Mouse (Mus musculus): ENCODE data around the gene Agfg2. TPM values are rescaled to one million over a fixed set of nuclear protein-coding genes. Genes with fewer than 3 reads are reported as not detected.
"Not testable (repeated sequence)": the region's sequence is repeated elsewhere in the genome, so short reads cannot be mapped to it uniquely, and the experiment has no call there.

Gene Agfg2
- polyA plus RNA-seq, 1 experiment: not detected

GRCm38 (mm10) chr5:137628498-137629305 is 55.8 kb downstream of the Agfg2 start, which contains the start of the genes Fbxo24, Lrch4 and Gm20605:
TSS of gene Fbxo24 (minus strand) at chr5:137629002.
TSS of gene Lrch4 (plus strand) at chr5:137629121.
TSS of gene Gm20605 (plus strand) at chr5:137629175.
- Histone ChIP-seq H3K27ac (ENCODE audit: insufficient read depth, low read depth, low read length) (peak within 1 kb of the TSS; percentile 69), H3K4me1 (ENCODE audit: control insufficient read depth, insufficient read depth, low read length) (peaks cover 22% of the 10 kb centered on the region), H3K4me3 (ENCODE audit: insufficient read depth, low read depth, low read length) (peak within 1 kb of the TSS; percentile 66)
- under 1% methylated on average over 46 of the region's 46 CpGs for WGBS
- TF ChIP-seq CTCF (IDR thresholded peaks at IDR 0.05; ENCODE audit: insufficient read depth, low read depth, low read length) (no peak), POLR2A (IDR thresholded peaks at IDR 0.05; ENCODE audit: insufficient read depth, low read depth, low read length) (peak; percentile 84)

GRCm38 (mm10) chr5:137627991-137628390 is 56.5 kb downstream of the Agfg2 start:
- peak overlapping the region; percentile 69 for H3K27ac ChIP-seq (ENCODE audit: insufficient read depth, low read depth, low read length)
- WGBS: 2% methylated on average over 9 of the region's 9 CpGs
- H3K4me3 ChIP-seq (ENCODE audit: insufficient read depth, low read depth, low read length): peak overlapping the region; percentile 54
- TF ChIP-seq POLR2A (IDR thresholded peaks at IDR 0.05; ENCODE audit: insufficient read depth, low read depth, low read length) (no peak), CTCF (IDR thresholded peaks at IDR 0.05; ENCODE audit: insufficient read depth, low read depth, low read length) (no peak)
- H3K4me1 ChIP-seq (ENCODE audit: control insufficient read depth, insufficient read depth, low read length): peaks cover 22% of the 10 kb centered on the region

DNA sequence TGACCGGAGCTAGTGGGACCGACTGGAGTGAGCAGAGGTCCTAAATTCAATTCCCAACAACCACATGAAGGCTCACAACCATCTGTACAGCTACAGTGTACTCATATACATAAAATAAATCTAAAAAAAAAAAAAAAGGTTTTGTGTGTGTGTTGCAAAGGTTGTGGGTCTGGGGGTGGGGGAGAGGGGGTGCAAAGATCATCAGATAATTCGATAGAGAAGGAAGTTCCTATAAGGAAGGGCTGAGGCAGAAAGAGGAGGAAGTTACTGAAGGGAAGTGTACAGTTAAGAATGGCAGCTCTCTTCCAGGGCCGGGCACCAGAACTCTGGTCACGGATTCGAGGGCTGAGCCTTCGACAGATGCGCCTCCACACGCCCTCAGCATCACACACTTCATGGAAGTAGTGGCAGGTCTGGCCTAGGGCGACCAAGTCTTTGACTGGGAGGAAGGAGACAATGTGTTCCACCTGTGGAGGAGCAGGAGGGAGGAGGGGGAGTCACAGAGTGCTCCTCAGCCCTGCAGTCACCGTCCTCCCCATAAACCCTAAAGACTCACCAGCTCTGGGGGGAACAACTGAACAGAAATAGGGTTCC is 60.5 kb downstream of the Agfg2 start:
- H3K4me1 ChIP-seq (ENCODE audit: control insufficient read depth, insufficient read depth, low read length): peaks cover 7% of the 10 kb centered on the region; the same call in 1 of the 2 replicates
- H3K4me3 ChIP-seq (ENCODE audit: insufficient read depth, low read depth, low read length): no peak overlapping the region
- TF ChIP-seq CTCF (IDR thresholded peaks at IDR 0.05; ENCODE audit: insufficient read depth, low read depth, low read length): no peak
- TF ChIP-seq POLR2A (IDR thresholded peaks at IDR 0.05; ENCODE audit: insufficient read depth, low read depth, low read length): no peak
- WGBS: 86% methylated on average over 11 of the region's 11 CpGs
- H3K27ac ChIP-seq (ENCODE audit: insufficient read depth, low read depth, low read length): no peak overlapping the region

DNA sequence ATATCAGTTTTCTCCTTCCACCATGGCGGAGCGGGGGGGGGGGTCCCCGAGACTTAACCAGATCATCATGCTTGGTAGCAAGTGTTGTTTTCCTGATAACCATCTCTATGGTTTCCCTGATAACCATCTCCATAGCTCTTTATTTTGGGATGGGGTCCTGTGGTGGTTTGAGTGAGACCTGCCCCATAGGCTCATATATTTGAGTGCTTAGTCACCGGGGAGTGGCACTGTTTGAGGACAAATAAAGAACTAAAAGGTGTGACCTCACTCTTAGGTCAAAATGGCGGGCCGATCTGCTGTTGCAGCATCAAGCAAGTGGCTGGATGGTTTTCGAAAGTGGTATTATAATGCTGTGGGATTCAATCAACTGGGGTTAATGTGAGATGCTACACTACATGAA is 69.2 kb downstream of the Agfg2 start:
- Histone ChIP-seq H3K27ac (ENCODE audit: insufficient read depth, low read depth, low read length) (no peak overlapping the region), H3K4me3 (ENCODE audit: insufficient read depth, low read depth, low read length) (no peak overlapping the region), H3K4me1 (ENCODE audit: control insufficient read depth, insufficient read depth, low read length) (peaks cover 2% of the 10 kb centered on the region; the same call in 1 of the 2 replicates)
- 92% methylated on average over 7 of the region's 7 CpGs for WGBS
- TF ChIP-seq POLR2A (IDR thresholded peaks at IDR 0.05; ENCODE audit: insufficient read depth, low read depth, low read length) (no peak), CTCF (IDR thresholded peaks at IDR 0.05; ENCODE audit: insufficient read depth, low read depth, low read length) (no peak)

DNA sequence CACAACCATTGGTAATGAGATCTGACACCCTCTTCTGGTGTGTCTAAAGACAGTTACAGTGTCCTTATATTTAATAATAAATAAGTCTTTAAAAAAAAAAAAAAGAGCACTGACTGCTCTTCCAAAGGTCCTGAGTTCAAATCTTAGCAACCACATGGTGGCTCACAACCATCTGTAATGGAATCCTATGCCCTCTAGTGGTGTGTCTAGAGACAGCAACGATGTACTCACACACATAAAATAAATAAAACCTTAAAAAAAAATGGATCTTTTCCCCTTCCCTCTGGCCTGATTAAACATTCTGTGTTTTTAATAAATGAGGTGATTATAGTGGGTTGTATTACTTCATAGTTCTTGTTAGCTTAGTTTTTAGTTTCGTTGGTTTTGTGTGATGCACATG is 69.6 kb downstream of the Agfg2 start:
- WGBS: 98% methylated on average over 2 of the region's 2 CpGs
- H3K4me1 ChIP-seq (ENCODE audit: control insufficient read depth, insufficient read depth, low read length); H3K27ac ChIP-seq (ENCODE audit: insufficient read depth, low read depth, low read length); H3K4me3 ChIP-seq (ENCODE audit: insufficient read depth, low read depth, low read length): not testable (repeated sequence)

GRCm38 (mm10) chr5:137613550-137613949 is 71.0 kb downstream of the Agfg2 start, which contains the start of gene Pcolce:
TSS of gene Pcolce (minus strand) at chr5:137613784.
- H3K4me1 ChIP-seq (ENCODE audit: control insufficient read depth, insufficient read depth, low read length): no peaks in the 10 kb centered on the region; the same call in 1 of the 2 replicates
- H3K4me3 ChIP-seq (ENCODE audit: insufficient read depth, low read depth, low read length): no peak within 1 kb of the TSS
- no peak within 1 kb of the TSS for H3K27ac ChIP-seq (ENCODE audit: insufficient read depth, low read depth, low read length)
- TF ChIP-seq POLR2A (IDR thresholded peaks at IDR 0.05; ENCODE audit: insufficient read depth, low read depth, low read length): no peak
- TF ChIP-seq CTCF (IDR thresholded peaks at IDR 0.05; ENCODE audit: insufficient read depth, low read depth, low read length): no peak
- WGBS: 83% methylated on average over 11 of the region's 11 CpGs

DNA sequence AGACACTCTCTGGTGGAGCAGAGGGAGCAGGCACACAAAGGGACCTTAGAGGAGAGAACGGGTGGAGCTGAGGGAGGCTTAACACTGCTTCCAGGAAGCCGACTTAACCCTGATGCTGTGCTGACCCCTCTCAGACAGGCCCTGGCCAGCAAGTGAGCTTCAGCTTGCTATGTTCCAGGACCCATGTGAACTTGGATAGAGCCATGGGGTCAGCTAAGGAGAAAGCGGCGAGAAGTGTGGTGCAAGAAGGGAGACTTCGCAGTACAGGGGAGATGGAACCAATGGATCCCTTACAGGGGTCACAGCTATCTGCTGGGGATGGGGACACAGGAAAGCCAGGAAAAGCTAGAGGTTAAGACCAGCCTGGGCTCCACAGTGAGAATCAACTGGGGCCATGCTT is 71.5 kb downstream of the Agfg2 start:
- H3K27ac ChIP-seq (ENCODE audit: insufficient read depth, low read depth, low read length): no peak overlapping the region
- TF ChIP-seq CTCF (IDR thresholded peaks at IDR 0.05; ENCODE audit: insufficient read depth, low read depth, low read length) (no peak), POLR2A (IDR thresholded peaks at IDR 0.05; ENCODE audit: insufficient read depth, low read depth, low read length) (no peak)
- H3K4me1 ChIP-seq (ENCODE audit: control insufficient read depth, insufficient read depth, low read length): peaks cover 5% of the 10 kb centered on the region; the same call in 1 of the 2 replicates
- WGBS: 69% methylated on average over 5 of the region's 5 CpGs
- no peak overlapping the region for H3K4me3 ChIP-seq (ENCODE audit: insufficient read depth, low read depth, low read length)

DNA sequence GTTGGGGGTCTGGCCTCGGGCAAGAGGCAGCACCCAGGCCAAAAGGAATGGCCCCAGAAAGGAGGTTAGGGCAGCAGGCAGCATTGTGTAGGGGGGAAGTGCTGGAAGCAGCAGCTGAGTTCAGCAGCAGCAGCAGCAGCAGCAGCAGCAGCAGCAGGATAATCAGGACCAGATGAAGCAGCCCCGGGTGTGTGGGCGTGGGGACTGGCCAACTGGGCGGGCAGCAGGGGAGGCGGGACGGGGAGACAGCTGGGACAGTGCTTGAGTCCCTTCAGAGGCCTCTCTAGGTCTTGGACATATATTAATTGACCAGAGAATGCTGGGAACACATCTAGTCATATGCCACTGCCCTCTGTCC is 73.3 kb downstream of the Agfg2 start:
- H3K4me1 ChIP-seq (ENCODE audit: control insufficient read depth, insufficient read depth, low read length): peaks cover 8% of the 10 kb centered on the region; the same call in 1 of the 2 replicates
- H3K4me3 ChIP-seq (ENCODE audit: insufficient read depth, low read depth, low read length): no peak overlapping the region
- H3K27ac ChIP-seq (ENCODE audit: insufficient read depth, low read depth, low read length): 0 out of 2 replicates have a peak overlapping the region, but pooled peaks have one; percentile 4
- WGBS: 36% methylated on average over 6 of the region's 6 CpGs
- no peak for TF ChIP-seq POLR2A (IDR thresholded peaks at IDR 0.05; ENCODE audit: insufficient read depth, low read depth, low read length)
- no peak for TF ChIP-seq CTCF (IDR thresholded peaks at IDR 0.05; ENCODE audit: insufficient read depth, low read depth, low read length)
